Mouse (Mus musculus) C2C12 (cell line): Measurements from ENCODE around the gene Tpcn2.

Experiments
- CTCF ChIP-seq: IDR thresholded peaks from one replicate; pipeline ENCODE4 v1.5.1; 2011; ENCODE audit not compliant: control insufficient read depth, insufficient read depth, insufficient read length
- FOSL1 ChIP-seq: IDR thresholded peaks from one replicate; pipeline ENCODE4 v1.8.0; 2011; ENCODE audit warnings: mild to moderate bottlenecking, low read length; ENCODE audit not compliant: poor library complexity, insufficient read depth, severe bottlenecking

DNA sequence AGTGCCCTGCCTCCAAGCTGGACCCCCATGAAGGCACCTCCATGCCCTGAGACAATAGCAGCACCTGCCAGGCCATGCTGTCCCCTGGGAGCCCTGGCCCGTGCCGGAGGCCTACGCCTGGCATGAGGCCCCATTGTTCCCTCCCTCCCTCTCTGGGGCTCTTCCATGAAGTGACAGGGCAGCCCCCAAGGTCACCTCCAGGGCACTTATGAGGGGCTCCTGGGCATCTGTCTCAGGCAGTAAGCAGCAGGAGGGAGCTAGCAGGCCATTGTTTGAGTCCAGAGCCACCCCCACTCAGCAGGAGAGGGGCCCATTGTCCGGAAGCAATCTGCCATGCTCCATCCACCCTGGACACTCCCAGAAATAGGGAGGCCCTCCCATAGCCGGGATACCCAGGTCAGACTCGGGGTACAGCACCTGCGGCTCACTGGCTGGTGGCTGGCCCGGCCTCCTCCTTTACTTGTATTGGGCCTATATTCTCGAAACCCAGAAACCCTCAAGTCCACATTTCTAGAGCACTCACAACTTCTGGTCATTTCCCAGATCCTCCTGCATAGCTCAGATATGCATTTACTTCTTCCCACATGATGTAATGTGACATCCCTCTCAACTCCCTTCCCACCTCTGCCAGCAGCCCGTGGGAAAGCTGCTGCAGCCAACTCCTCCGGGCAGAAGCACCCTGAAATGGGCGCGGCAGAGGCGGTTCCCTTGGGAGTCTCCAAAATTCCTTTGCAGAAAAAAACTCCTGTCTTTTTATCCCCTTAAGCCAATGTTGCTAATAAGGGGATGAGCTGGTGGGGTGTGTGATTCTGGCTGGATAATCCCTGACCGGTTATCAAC, 106.8 kb downstream of the Tpcn2 start:
- no peak for TF ChIP-seq FOSL1
- TF ChIP-seq CTCF = no peak
